Comparison of ENCODE assay signal across 19 mouse cellular contexts in genomic region chr1:75442171-75442570, GRCm38 (mm10). TPM values are rescaled to one million over a fixed set of nuclear protein-coding genes. Genes with fewer than 3 reads are reported as not detected.
A peak's percentile ranks its signal among the peaks of the same experiment; 100 is the strongest.
DNase-seq lines count a peak whose midpoint lies in the region; ATAC-seq and TF ChIP-seq lines count a peak whose summit lies in the region.
"Had no signal": no experiment of that assay in that cellular context is flagged by ENCODE, and none has a peak within 500 bp of the region (broad histone marks: within the 10 kb centered on the region; RNA-seq: fewer than 3 reads in every experiment).

No protein-coding gene starts in this region.

- H3K27me3 ChIP-seq in hindbrain, embryonic 10.5 days (ENCODE audit: insufficient read depth, poor library complexity, severe bottlenecking), result peaks cover 38% of the 10 kb centered on the region
- H3K27me3 ChIP-seq in hindbrain, postnatal 0 days (ENCODE audit: insufficient read depth, low read length), result peaks cover 3% of the 10 kb centered on the region; the same call in 1 of the 2 replicates
- no peaks in the 10 kb centered on the region for H3K27me3 ChIP-seq in cerebellum, adult 2 months (ENCODE audit: control insufficient read depth, insufficient read depth, low read length)
- peaks cover 21% of the 10 kb centered on the region; the same call in 1 of the 2 replicates for H3K27me3 ChIP-seq in midbrain, embryonic 12.5 days

- DNase-seq in hindbrain, embryonic 10.5 days (ENCODE audit: low spot score), result no peak
- DNase-seq in hindbrain, postnatal 0 days (ENCODE audit: low spot score), result no peak
- DNase-seq in cerebellum, adult 2 months, result peak; percentile 73 to 74
- DNase-seq in cerebellum, postnatal 25 days, result peak; percentile 75 to 77
- DNase-seq in left cerebral cortex, adult 2 months (ENCODE audit: extremely low spot score in 1 of 2, low spot score in 2 of 2), result no peak
- no peak for DNase-seq in layer of hippocampus, adult 11-12 months (ENCODE audit: low spot score)
- no peak for DNase-seq in lung, postnatal 25 days (ENCODE audit: low spot score)
- DNase-seq: adrenal gland, postnatal 10 days; gastrocnemius, postnatal 14 days; heart, adult 2 months; kidney, adult 9 months; liver, embryonic 13.5 days; right cerebral cortex, adult 18-20 months had no signal

- peaks cover 14% of the 10 kb centered on the region for H3K36me3 ChIP-seq in hindbrain, embryonic 10.5 days
- no peaks in the 10 kb centered on the region for H3K36me3 ChIP-seq in hindbrain, postnatal 0 days (ENCODE audit: insufficient read depth, low read length)
- H3K36me3 ChIP-seq in midbrain, embryonic 12.5 days, result peaks cover 6% of the 10 kb centered on the region
- H3K36me3 ChIP-seq: forebrain, embryonic 12.5 days had no signal

- H3K4me3 ChIP-seq in hindbrain, embryonic 10.5 days, result no peak overlapping the region
- no peak overlapping the region for H3K4me3 ChIP-seq in hindbrain, postnatal 0 days (ENCODE audit: low read length)
- H3K4me3 ChIP-seq in cerebellum, adult 2 months (replicated peaks; ENCODE audit: insufficient read depth, low read depth, low read length), result no peak overlapping the region
- no peak overlapping the region for H3K4me3 ChIP-seq in midbrain, embryonic 12.5 days
- H3K4me3 ChIP-seq in left cerebral cortex, adult 2 months, result no peak overlapping the region
- H3K4me3 ChIP-seq: embryonic facial prominence, embryonic 15.5 days; forebrain, embryonic 12.5 days; heart, adult 2 months; liver, embryonic 13.5 days; myocyte had no signal

- no peak for ATAC-seq in hindbrain, postnatal 0 days
- no peak for ATAC-seq in midbrain, embryonic 12.5 days (ENCODE audit: low FRiP score, low read depth)
- ATAC-seq: inflammation-experienced regulatory T-cells, adult 6 months had no signal

- intact Hi-C loops in left cerebral cortex, adult 2 months (cut with DNase I), result no loop called here

- H3K4me2 ChIP-seq in hindbrain, postnatal 0 days (ENCODE audit: low read depth, low read length), result no peak overlapping the region
- no peak overlapping the region for H3K4me2 ChIP-seq in midbrain, embryonic 12.5 days (replicated peaks)
- H3K4me2 ChIP-seq: embryonic facial prominence, embryonic 15.5 days; forebrain, embryonic 12.5 days; liver, embryonic 13.5 days had no signal

- H3K4me1 ChIP-seq in hindbrain, embryonic 10.5 days (replicated peaks), result peaks cover 71% of the 10 kb centered on the region
- peaks cover 37% of the 10 kb centered on the region for H3K4me1 ChIP-seq in hindbrain, postnatal 0 days (ENCODE audit: insufficient read depth, low read length)
- peaks cover 71% of the 10 kb centered on the region for H3K4me1 ChIP-seq in cerebellum, adult 2 months (ENCODE audit: control insufficient read depth, insufficient read depth, low read length)
- H3K4me1 ChIP-seq in midbrain, embryonic 12.5 days, result peaks cover 58% of the 10 kb centered on the region

- no peak overlapping the region for H3K9ac ChIP-seq in hindbrain, postnatal 0 days (replicated peaks; ENCODE audit: low read length)
- no peak overlapping the region for H3K9ac ChIP-seq in midbrain, embryonic 12.5 days (replicated peaks)
- H3K9ac ChIP-seq: embryonic facial prominence, embryonic 15.5 days; forebrain, embryonic 12.5 days; liver, embryonic 13.5 days had no signal

- no peaks in the 10 kb centered on the region for H3K9me3 ChIP-seq in hindbrain, embryonic 10.5 days
- no peaks in the 10 kb centered on the region for H3K9me3 ChIP-seq in hindbrain, postnatal 0 days (ENCODE audit: low read length)
- no peaks in the 10 kb centered on the region for H3K9me3 ChIP-seq in midbrain, embryonic 12.5 days
- H3K9me3 ChIP-seq: embryonic facial prominence, embryonic 15.5 days; forebrain, embryonic 12.5 days; liver, embryonic 13.5 days had no signal

- peak overlapping the region; percentile 83; the same call in 1 of the 2 replicates for H3K27ac ChIP-seq in hindbrain, embryonic 10.5 days
- no peak overlapping the region for H3K27ac ChIP-seq in hindbrain, postnatal 0 days
- H3K27ac ChIP-seq in cerebellum, adult 2 months (ENCODE audit: insufficient read depth, low read length), result peak overlapping the region; percentile 98
- peak overlapping the region; percentile 92 for H3K27ac ChIP-seq in midbrain, embryonic 12.5 days (replicated peaks)
- no peak overlapping the region for H3K27ac ChIP-seq in left cerebral cortex, adult 2 months
- H3K27ac ChIP-seq: embryonic facial prominence, embryonic 15.5 days; heart, adult 2 months; liver, embryonic 13.5 days had no signal

- WGBS in hindbrain, embryonic 10.5 days, result 83% methylated on average over 9 of the region's 9 CpGs
- WGBS in hindbrain, postnatal 0 days, result 77% methylated on average over 9 of the region's 9 CpGs
- WGBS in cerebellum, adult 2 months, result 31% methylated on average over 9 of the region's 9 CpGs
- 81% methylated on average over 9 of the region's 9 CpGs for WGBS in midbrain, embryonic 12.5 days

- no peak for TF ChIP-seq CTCF in hindbrain, postnatal 0 days (IDR thresholded peaks at IDR 0.05; ENCODE audit: low read depth)
- TF ChIP-seq CTCF in cerebellum, adult 2 months (IDR thresholded peaks at IDR 0.05; ENCODE audit: borderline replicate concordance, insufficient read depth, low read depth, low read length), result no peak
- no peak for TF ChIP-seq CTCF in left cerebral cortex, adult 2 months (IDR thresholded peaks at IDR 0.05)

- TF ChIP-seq POLR2A in cerebellum, adult 2 months (IDR thresholded peaks at IDR 0.05; ENCODE audit: borderline replicate concordance, insufficient read depth, low read length), result no peak

RNA-seq across cellular contexts. Expression of gene Gmppa, which starts 6.4 kb away (rescaled TPM):
- polyA plus RNA-seq in hindbrain, embryonic 10.5 days (2016; fragmentation: Nextera tagmentation; extraction: Ambion mirVana), result 62.3 and 91.2 TPM in 2 replicates
- total RNA-seq in hindbrain, postnatal 0 days (2014; rRNA removed), result 88.0 and 96.8 TPM in 2 replicates
- 59.9 and 63.1 TPM in 2 replicates for polyA plus RNA-seq in hindbrain, postnatal 0 days (2015; fragmentation: Nextera tagmentation; extraction: Ambion mirVana)
- polyA plus RNA-seq in cerebellum, adult 2 months (2012; rRNA removed), result 155 and 187 TPM in 2 replicates
- 59.7 and 69.4 TPM in 2 replicates for polyA plus RNA-seq in midbrain, embryonic 12.5 days (2016; fragmentation: Nextera tagmentation; extraction: Ambion mirVana)
- total RNA-seq in left cerebral cortex, adult 2 months (2021), result 10 to 100 TPM; 65.0 to 69.4 TPM

RNA-seq across cellular contexts. Expression of gene Asic4, which starts 8.1 kb away (rescaled TPM):
- 3.8 and 9.3 TPM in 2 replicates for polyA plus RNA-seq in hindbrain, embryonic 10.5 days (2016; fragmentation: Nextera tagmentation; extraction: Ambion mirVana)
- 71.4 and 74.1 TPM in 2 replicates for total RNA-seq in hindbrain, postnatal 0 days (2014; rRNA removed)
- 17.0 and 21.0 TPM in 2 replicates for polyA plus RNA-seq in hindbrain, postnatal 0 days (2015; fragmentation: Nextera tagmentation; extraction: Ambion mirVana)
- 2.1 and 2.8 TPM in 2 replicates for polyA plus RNA-seq in cerebellum, adult 2 months (2012; rRNA removed)
- 45.0 and 47.7 TPM in 2 replicates for polyA plus RNA-seq in midbrain, embryonic 12.5 days (2016; fragmentation: Nextera tagmentation; extraction: Ambion mirVana)
- 10 to 100 TPM in 1 of 2 experiments, 1 to 10 TPM in 1; 8.7 to 13.2 TPM for total RNA-seq in left cerebral cortex, adult 2 months (2021)
- total RNA-seq: gastrocnemius, postnatal 14 days; heart, adult 2 months; megakaryocyte, adult 5-6 weeks had no signal
- polyA plus RNA-seq: heart, adult 2 months; inflammation-experienced regulatory T-cells, adult 6 months had no signal

RNA-seq across cellular contexts. Expression of gene Chpf, which starts 36.9 kb away (rescaled TPM):
- polyA plus RNA-seq in hindbrain, embryonic 10.5 days (2016; fragmentation: Nextera tagmentation; extraction: Ambion mirVana), result 25.1 and 29.8 TPM in 2 replicates
- total RNA-seq in hindbrain, postnatal 0 days (2014; rRNA removed), result 155 and 173 TPM in 2 replicates
- 55.3 and 55.8 TPM in 2 replicates for polyA plus RNA-seq in hindbrain, postnatal 0 days (2015; fragmentation: Nextera tagmentation; extraction: Ambion mirVana)
- 88.3 and 92.6 TPM in 2 replicates for polyA plus RNA-seq in cerebellum, adult 2 months (2012; rRNA removed)
- 35.9 and 36.3 TPM in 2 replicates for polyA plus RNA-seq in midbrain, embryonic 12.5 days (2016; fragmentation: Nextera tagmentation; extraction: Ambion mirVana)
- total RNA-seq in left cerebral cortex, adult 2 months (2021), result 10 to 100 TPM; 80.5 to 87.3 TPM

RNA-seq across cellular contexts. Expression of gene Tmem198, which starts 37.2 kb away (rescaled TPM):
- polyA plus RNA-seq in hindbrain, embryonic 10.5 days (2016; fragmentation: Nextera tagmentation; extraction: Ambion mirVana), result 8.6 and 20.4 TPM in 2 replicates
- total RNA-seq in hindbrain, postnatal 0 days (2014; rRNA removed), result 52.7 and 69.3 TPM in 2 replicates
- polyA plus RNA-seq in hindbrain, postnatal 0 days (2015; fragmentation: Nextera tagmentation; extraction: Ambion mirVana), result 33.9 and 36.4 TPM in 2 replicates
- 41.3 and 46.6 TPM in 2 replicates for polyA plus RNA-seq in cerebellum, adult 2 months (2012; rRNA removed)
- 26.5 and 27.6 TPM in 2 replicates for polyA plus RNA-seq in midbrain, embryonic 12.5 days (2016; fragmentation: Nextera tagmentation; extraction: Ambion mirVana)
- total RNA-seq in left cerebral cortex, adult 2 months (2021), result 100 to 1,000 TPM; 110 to 112 TPM

Comparison
In these comparisons a context has a peak if more than half of its experiments do, and no peak if none do; other contexts are left out.
1. H3K27ac ChIP-seq: peak in hindbrain, embryonic 10.5 days (single experiment), cerebellum, adult 2 months (single experiment) and midbrain, embryonic 12.5 days (single experiment); none in hindbrain, postnatal 0 days (single experiment) and left cerebral cortex, adult 2 months (single experiment).
2. DNase-seq: peak in cerebellum, adult 2 months (2 of 2) and cerebellum, postnatal 25 days (2 of 2); none in hindbrain, embryonic 10.5 days (single experiment), hindbrain, postnatal 0 days (single experiment), left cerebral cortex, adult 2 months (0 of 2), layer of hippocampus, adult 11-12 months (single experiment) and lung, postnatal 25 days (single experiment).